Mouse (Mus musculus): ENCODE measurements at regions not wholly inside any gene's neighbourhood (a gene's known extent, or its start where the extent isn't known, plus 50 kb on each side); places are given as distances from the start of the nearest gene placed in this dataset.
A peak's percentile ranks its signal among the peaks of the same experiment; 100 is the strongest.

GRCm38 (mm10) chr1:186550265-186550885, 155.4 kb downstream of the Tgfb2 start:
- 86% methylated on average over 7 of the region's 7 CpGs for WGBS
- H3K4me3 ChIP-seq (replicated peaks; ENCODE audit: extremely low read depth, low read depth, low read length) = no peak overlapping the region
- DNase-seq = peak; percentile 44
- TF ChIP-seq CTCF (IDR thresholded peaks at IDR 0.05; ENCODE audit: insufficient read depth, low read length) (peak; percentile 34), POLR2A (IDR thresholded peaks at IDR 0.05; ENCODE audit: borderline replicate concordance, extremely low read depth, low read depth, low read length) (no peak)
- H3K4me1 ChIP-seq (ENCODE audit: control insufficient read depth, insufficient read depth, low read length) = no peaks in the 10 kb centered on the region; the same call in 1 of the 2 replicates

DNA sequence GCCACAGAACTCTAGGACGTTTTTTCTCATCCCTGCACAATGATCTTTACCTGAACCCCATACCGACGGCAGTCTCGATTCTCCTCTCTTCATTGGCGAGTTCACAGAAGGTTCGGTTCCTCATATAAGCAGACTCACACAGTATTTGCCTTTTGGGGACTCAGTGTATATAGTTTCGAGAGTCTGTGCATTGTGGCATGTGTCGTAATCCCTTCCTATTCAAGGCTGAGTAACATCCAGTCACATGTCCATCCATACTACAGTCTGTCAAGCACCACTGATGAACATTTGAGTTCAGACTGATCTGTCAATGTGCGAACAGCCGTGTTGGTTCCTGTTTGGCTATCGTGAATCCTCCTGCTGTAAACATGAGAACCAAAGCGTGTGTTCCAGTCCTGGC, 156.6 kb downstream of the Tgfb2 start:
- TF ChIP-seq CTCF (IDR thresholded peaks at IDR 0.05; ENCODE audit: insufficient read depth, low read length) = no peak
- TF ChIP-seq POLR2A (IDR thresholded peaks at IDR 0.05; ENCODE audit: borderline replicate concordance, extremely low read depth, low read depth, low read length) = no peak
- 89% methylated on average over 12 of the region's 12 CpGs for WGBS
- no peak overlapping the region for H3K4me3 ChIP-seq (replicated peaks; ENCODE audit: extremely low read depth, low read depth, low read length)
- no peaks in the 10 kb centered on the region for H3K4me1 ChIP-seq (ENCODE audit: control insufficient read depth, insufficient read depth, low read length)
- no peak for DNase-seq

- TF ChIP-seq CTCF (IDR thresholded peaks at IDR 0.05; ENCODE audit: insufficient read depth, low read length) (no peak), POLR2A (IDR thresholded peaks at IDR 0.05; ENCODE audit: borderline replicate concordance, extremely low read depth, low read depth, low read length) (no peak)
- no peak for DNase-seq
- 53% methylated on average over 22 of the region's 22 CpGs for WGBS
- no peak overlapping the region for H3K4me3 ChIP-seq (replicated peaks; ENCODE audit: extremely low read depth, low read depth, low read length)
- no peaks in the 10 kb centered on the region for H3K4me1 ChIP-seq (ENCODE audit: control insufficient read depth, insufficient read depth, low read length)
Observed at GRCm38 (mm10) chr1:186546386-186547185, 159.2 kb downstream of the Tgfb2 start.

GRCm38 (mm10) chr1:186540070-186540469, 165.7 kb downstream of the Tgfb2 start:
- no peak overlapping the region for H3K4me3 ChIP-seq (replicated peaks; ENCODE audit: extremely low read depth, low read depth, low read length)
- 85% methylated on average over 2 of the region's 2 CpGs for WGBS
- TF ChIP-seq CTCF (IDR thresholded peaks at IDR 0.05; ENCODE audit: insufficient read depth, low read length) (no peak), POLR2A (IDR thresholded peaks at IDR 0.05; ENCODE audit: borderline replicate concordance, extremely low read depth, low read depth, low read length) (no peak)

DNA sequence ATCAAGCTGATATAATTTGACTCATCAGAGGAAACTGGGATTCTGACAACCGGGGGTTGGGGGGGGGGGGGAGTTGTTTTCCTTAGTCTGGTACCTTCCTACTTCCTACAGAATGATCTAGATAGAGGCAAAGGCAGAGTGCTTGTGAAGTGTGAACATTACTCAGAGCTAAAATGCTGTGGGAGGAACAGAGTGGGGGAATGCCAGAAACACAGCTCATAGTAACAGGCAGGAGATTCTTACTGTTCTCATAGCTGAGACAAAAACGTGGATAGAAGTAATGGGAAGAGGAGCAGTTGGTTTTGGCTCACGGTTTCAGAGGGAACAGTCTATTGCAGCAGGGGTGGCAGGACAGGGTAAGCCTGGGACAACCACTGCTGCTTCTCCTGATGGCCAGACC, 167.6 kb downstream of the Tgfb2 start:
- WGBS = 75% methylated on average over 3 of the region's 3 CpGs
- DNase-seq = no peak
- TF ChIP-seq POLR2A (IDR thresholded peaks at IDR 0.05; ENCODE audit: borderline replicate concordance, extremely low read depth, low read depth, low read length) = no peak
- TF ChIP-seq CTCF (IDR thresholded peaks at IDR 0.05; ENCODE audit: insufficient read depth, low read length) = no peak
- Histone ChIP-seq H3K4me1 (ENCODE audit: control insufficient read depth, insufficient read depth, low read length) (no peaks in the 10 kb centered on the region), H3K4me3 (replicated peaks; ENCODE audit: extremely low read depth, low read depth, low read length) (no peak overlapping the region)

More at GRCm38 (mm10) chr1:186540070-186540469, 165.7 kb downstream of the Tgfb2 start:
- H3K4me1 ChIP-seq (ENCODE audit: control insufficient read depth, insufficient read depth, low read length) = no peaks in the 10 kb centered on the region
- no peak for DNase-seq

DNA sequence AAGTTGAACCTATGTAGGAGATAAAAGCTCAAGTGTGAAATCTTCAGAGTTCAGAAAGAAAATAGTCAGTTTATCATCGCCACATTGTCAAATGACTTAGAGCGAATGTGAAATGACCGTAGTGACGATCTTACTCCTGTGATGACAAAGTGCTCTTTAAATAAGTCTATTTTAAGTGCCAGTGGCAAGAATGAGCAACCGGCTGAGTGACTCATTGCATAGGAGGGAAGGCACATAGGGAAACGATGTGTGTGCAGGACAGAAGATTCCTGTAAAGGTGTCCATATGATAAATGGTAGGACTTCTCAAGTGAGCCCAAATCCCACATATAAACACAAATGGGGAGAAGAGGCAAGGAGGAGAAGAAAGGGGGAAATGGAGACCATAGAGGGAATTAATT, 189.8 kb downstream of the Tgfb2 start:
- Histone ChIP-seq H3K4me1 (ENCODE audit: control insufficient read depth, insufficient read depth, low read length) (no peaks in the 10 kb centered on the region), H3K4me3 (replicated peaks; ENCODE audit: extremely low read depth, low read depth, low read length) (no peak overlapping the region)
- no peak for DNase-seq
- WGBS = 61% methylated on average over 6 of the region's 6 CpGs
- no peak for TF ChIP-seq POLR2A (IDR thresholded peaks at IDR 0.05; ENCODE audit: borderline replicate concordance, extremely low read depth, low read depth, low read length)
- no peak for TF ChIP-seq CTCF (IDR thresholded peaks at IDR 0.05; ENCODE audit: insufficient read depth, low read length)

DNA sequence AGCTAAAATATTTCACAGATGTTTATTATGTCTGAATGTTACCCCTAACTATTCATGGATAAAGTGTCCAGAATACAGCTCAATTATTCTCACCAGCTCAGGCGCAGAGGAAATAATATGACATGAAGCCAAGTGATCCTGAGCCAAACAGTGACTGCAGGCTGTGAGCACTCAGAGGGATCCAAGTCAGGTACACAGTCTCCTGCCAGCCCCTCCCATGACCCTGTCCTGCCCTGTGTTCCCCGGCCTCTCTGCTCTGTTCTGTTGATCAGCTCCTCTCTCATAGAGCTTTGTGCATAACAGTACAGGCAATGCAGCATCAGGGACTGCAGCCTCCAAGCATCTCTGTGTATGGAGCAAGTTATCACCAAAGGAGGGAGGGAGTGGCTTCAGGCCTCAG, 190.7 kb downstream of the Tgfb2 start:
- WGBS = 33% methylated on average over 2 of the region's 2 CpGs
- no peak for DNase-seq
- Histone ChIP-seq H3K4me3 (replicated peaks; ENCODE audit: extremely low read depth, low read depth, low read length) (no peak overlapping the region), H3K4me1 (ENCODE audit: control insufficient read depth, insufficient read depth, low read length) (no peaks in the 10 kb centered on the region)
- no peak for TF ChIP-seq POLR2A (IDR thresholded peaks at IDR 0.05; ENCODE audit: borderline replicate concordance, extremely low read depth, low read depth, low read length)
- TF ChIP-seq CTCF (IDR thresholded peaks at IDR 0.05; ENCODE audit: insufficient read depth, low read length) = no peak

- TF ChIP-seq CTCF (IDR thresholded peaks at IDR 0.05; ENCODE audit: insufficient read depth, low read length) (no peak), POLR2A (IDR thresholded peaks at IDR 0.05; ENCODE audit: borderline replicate concordance, extremely low read depth, low read depth, low read length) (no peak)
- Histone ChIP-seq H3K4me1 (ENCODE audit: control insufficient read depth, insufficient read depth, low read length) (no peaks in the 10 kb centered on the region; the same call in 1 of the 2 replicates), H3K4me3 (replicated peaks; ENCODE audit: extremely low read depth, low read depth, low read length) (no peak overlapping the region)
- DNase-seq = no peak
- 90% methylated on average over 5 of the region's 5 CpGs for WGBS
Observed at GRCm38 (mm10) chr1:186513861-186514260, 191.9 kb downstream of the Tgfb2 start.

DNA sequence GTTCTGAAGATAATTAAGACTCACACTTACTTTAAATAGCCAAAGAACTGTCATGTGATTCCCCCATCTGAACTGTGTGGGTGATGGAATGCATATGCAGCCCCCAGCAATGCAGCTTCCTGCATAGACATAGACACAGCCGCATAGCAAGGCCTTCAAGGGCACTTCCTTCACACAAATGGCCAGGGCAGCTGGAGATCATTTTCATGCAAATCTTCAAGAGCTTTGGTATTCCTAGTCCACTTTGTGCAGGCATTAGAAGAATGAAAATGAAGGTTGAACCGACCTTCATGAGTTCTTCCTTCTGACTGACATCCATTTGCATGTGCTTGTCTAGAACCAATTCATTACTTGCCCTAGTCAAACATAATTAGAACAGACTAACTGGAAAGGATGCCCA, 195.3 kb downstream of the Tgfb2 start:
- WGBS = 55% methylated on average over 2 of the region's 2 CpGs
- no peaks in the 10 kb centered on the region; the same call in 1 of the 2 replicates for H3K4me1 ChIP-seq (ENCODE audit: control insufficient read depth, insufficient read depth, low read length)

More for the DNA sequence above, 195.3 kb downstream of the Tgfb2 start:
- TF ChIP-seq CTCF (IDR thresholded peaks at IDR 0.05; ENCODE audit: insufficient read depth, low read length) (no peak), POLR2A (IDR thresholded peaks at IDR 0.05; ENCODE audit: borderline replicate concordance, extremely low read depth, low read depth, low read length) (no peak)
- no peak overlapping the region for H3K4me3 ChIP-seq (replicated peaks; ENCODE audit: extremely low read depth, low read depth, low read length)
- no peak for DNase-seq

Measured in lung, adult 2 months (tissue).